Mouse (Mus musculus) gastrocnemius, postnatal 36 days (tissue): ENCODE results near the gene Rgs1. TPM values are rescaled to one million over a fixed set of nuclear protein-coding genes. Genes with fewer than 3 reads are reported as not detected.

Source experiments
- DNase-seq, 2 experiments: peaks; one replicate each; pipeline ENCODE4 v3.0.0; 2022
- intact Hi-C: fragments of 180-260 bp; cut with DNase I; formaldehyde crosslinking; loops from one replicate; pipeline ENCODE4 v1.15.1; 2025
- long read RNA-seq, 2 experiments: library from polyadenylated mRNA; stranded (forward); transcript quantifications; one replicate each; pipeline ENCODE4 v2.0.0; 2021
- total RNA-seq, 2 experiments: library from RNA; stranded (reverse); gene quantifications; 2 replicates each; pipeline ENCODE4 v1.2.3; 2021

Rgs1 gene
- total RNA-seq, result not detected
- long read RNA-seq, experiment 1, result 0 reads
- long read RNA-seq, experiment 2, result 0 reads

DNA sequence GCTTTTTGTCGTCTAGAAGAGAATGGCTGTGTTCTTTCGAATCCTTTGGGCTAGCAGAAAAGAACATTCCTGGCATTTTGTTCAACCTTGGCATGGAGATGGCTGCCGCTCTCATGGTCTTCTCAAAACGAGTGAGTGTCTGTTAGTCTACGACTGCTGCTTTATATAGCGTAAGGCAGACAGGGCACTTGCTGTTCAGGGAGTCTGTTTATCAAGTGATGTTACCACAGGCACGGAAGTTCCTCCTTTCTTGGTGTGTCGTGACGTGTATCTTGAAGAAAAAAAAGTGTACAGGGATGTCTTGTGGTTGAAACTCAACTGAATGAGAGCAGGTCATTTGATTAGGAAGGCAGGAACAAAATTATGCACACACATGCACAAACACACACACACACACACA, at the start of gene Rgs1:
Rgs1 (minus strand) TSS at position 320 of the 400 bp plus-strand sequence.
- intact Hi-C loops, result no loop called here
- no peak for DNase-seq

DNA sequence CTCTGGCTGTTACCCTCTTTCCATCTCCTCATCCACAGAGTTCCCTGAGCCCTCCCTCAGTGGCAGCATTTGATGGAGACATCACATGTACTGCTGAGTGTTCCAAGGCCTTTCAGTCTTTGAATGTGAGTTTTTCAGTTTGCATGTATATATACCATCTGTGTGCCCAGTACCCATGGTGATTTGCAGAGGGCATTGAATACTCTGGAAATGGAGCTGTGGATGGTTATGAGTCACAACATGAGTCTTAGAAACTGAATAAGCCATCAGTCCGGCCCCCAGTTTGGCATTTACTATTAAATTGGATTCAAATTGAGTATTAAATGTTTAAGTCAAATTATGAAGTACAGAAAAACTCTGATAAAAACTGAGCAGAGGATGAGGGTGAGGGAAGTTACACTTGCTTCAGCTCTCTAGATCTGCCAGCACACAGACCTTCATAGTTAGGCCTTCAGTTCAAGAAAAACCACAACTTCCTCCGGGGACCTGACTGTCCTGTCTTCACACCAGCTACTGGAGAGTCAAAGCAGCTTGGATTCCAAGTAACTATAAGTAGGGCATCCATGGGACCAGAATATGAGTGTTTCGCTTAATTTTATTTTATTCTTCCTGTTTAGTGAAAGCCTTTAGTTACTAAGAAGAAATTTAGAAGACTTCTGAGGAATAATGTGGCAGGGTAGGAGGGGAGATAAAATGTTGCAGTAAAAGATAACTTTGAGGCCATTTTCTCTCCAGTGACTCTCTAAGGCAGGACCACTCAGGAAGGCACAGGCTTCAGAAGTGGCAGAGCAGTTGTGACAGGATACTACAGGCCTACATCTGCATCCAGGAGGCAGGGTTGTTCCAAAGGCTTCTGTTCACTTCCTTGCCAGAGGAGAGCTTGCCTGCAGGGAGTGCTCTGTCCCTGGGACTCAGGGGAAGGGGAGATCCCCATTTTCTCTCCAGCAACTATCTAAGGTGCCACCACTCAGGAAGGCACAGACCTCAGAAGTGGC, 34.3 kb upstream of the Rgs1 start:
- DNase-seq, result no peak
- intact Hi-C loops, result no loop called here

DNA sequence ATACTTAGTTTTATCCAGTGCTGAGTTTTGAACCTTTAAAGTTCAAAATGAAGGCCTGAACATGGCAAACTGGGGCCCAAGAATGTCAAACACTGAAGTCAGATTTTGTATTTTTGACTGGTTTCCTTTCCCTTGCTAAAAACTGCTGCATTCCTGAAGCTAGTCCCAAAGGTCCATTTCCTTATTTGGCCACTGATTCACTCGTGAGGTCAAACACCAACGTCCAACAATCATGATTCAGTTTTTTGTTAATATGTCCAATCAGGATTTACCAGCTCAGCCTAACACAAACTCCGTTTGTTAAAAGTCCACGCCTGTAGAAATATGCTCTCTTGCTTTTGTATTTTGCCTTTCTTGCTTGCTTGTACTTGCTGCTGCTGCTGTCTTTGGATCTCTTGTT, 31.0 kb upstream of the Rgs1 start:
- intact Hi-C loops, result no loop called here
- no peak for DNase-seq

GRCm38 (mm10) chr1:144272991-144273390, 23.9 kb upstream of the Rgs1 start:
- DNase-seq, result no peak
- intact Hi-C loops, result no loop called here

- no peak for DNase-seq
- intact Hi-C loops, result no loop called here
These were observed 20.1 kb upstream of the Rgs1 start for GRCm38 (mm10) chr1:144269112-144269511.

GRCm38 (mm10) chr1:144267471-144268470, 18.7 kb upstream of the Rgs1 start:
- intact Hi-C loops, result no loop called here
- DNase-seq, result no peak

- intact Hi-C loops, result no loop called here
These were observed 15.0 kb upstream of the Rgs1 start for GRCm38 (mm10) chr1:144264000-144264399.

DNA sequence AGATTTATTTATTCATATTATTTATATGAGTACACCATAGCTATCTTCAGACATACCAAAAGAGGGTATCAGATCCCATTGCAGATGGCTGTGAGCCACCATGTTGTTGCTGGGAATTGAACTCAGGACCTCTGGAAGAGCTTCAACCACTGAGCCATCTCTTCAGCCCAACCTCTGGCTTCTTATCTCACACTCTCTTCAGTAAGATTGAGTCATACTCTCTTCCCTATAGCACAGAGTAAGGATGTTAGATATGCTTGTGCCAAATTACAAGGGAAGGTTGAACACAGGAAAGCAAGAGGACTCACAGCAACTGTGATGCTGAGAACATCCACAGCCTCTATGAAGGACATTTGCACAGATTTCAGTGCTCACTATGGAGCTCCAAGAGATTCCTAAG, 13.0 kb upstream of the Rgs1 start:
- intact Hi-C loops, result no loop called here
- no peak for DNase-seq

More at GRCm38 (mm10) chr1:144264000-144264399, 15.0 kb upstream of the Rgs1 start:
- no peak for DNase-seq

DNA sequence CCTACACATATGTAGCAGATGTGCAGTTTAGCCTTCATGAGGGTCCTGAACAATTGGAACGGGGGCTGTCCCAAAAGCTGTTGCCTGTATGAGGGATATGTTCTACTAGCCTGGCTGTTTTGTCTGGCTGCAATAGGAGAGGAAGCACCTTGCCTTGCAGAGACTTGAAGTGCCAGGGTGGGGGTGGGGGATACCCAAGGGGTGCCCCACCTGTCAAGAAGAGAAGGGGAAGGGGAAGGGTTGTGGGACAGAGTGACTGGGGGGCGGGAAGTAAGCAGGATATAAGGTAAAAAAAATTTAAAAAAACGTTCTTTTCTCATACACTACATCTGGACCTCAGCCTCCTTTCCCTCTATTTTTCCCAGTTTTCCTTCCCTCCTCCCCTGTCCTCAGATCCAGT, 9.7 kb upstream of the Rgs1 start:
- DNase-seq, result no peak
- intact Hi-C loops, result no loop called here

DNA sequence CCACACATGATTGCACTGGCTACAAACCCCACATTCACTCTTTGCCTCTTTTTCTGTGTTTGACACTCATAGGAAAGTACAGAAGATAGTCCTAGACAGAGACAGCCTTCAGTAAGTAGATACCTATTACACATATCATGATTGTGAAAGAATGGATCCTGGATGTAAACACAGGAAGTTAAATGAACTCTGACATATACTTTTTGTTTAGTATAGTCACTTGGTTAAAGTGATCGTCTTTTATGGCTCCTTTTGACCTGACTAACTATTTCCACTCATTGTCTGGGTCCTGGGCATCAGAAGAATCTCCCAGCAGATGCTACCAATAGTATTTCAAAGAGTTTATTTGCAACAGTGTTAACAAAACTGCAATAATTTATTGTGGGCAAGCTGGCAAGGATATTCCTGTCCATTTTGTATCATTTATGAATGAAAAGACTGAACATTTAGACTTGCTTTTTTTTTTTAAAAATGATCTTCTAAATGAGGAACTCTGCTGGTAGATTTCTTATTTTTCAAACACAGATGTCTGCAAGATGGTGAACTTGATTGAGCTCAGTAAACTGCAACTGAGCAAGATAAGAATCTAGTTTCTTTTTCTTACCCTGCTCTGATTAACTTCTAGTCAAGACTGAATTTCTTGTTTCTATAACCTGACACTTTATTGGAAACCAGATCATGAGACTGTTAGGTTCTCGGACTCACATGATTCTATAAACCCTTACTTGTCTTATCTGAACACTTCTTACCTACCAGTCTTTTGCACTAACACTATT, 7.7 kb upstream of the Rgs1 start:
- DNase-seq, result no peak

GRCm38 (mm10) chr1:144248206-144248605, 836 bp downstream of the Rgs1 start:
- intact Hi-C loops, result no loop called here
- DNase-seq, result no peak

More for the DNA sequence above, 7.7 kb upstream of the Rgs1 start:
- intact Hi-C loops, result no loop called here

- intact Hi-C loops, result no loop called here
- DNase-seq, result no peak
These were observed 1.7 kb downstream of the Rgs1 start for GRCm38 (mm10) chr1:144247382-144247781.

GRCm38 (mm10) chr1:144243511-144243910, 5.5 kb downstream of the Rgs1 start:
- DNase-seq, result no peak
- intact Hi-C loops, result no loop called here

DNA sequence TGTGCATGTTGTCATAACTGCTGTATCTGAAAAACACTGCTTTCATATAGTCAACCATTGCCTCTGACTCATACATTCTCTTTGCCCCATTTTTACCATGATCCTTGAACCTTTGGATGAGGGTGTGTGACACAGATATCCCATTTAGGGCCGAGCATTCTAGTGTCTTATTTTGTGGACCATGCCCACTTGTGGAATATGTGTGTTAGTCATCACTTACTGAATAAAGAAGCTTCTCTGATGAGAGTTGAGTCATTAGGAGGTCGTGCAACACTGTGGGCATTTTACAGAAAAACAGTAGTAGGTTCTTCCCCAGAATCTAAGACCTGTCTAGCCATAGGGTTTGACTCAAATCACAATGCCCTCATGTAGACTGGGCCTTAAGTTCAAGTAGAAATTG, 9.8 kb downstream of the Rgs1 start:
- intact Hi-C loops, result no loop called here
- DNase-seq, result no peak

GRCm38 (mm10) chr1:144215230-144215629, 33.8 kb downstream of the Rgs1 start:
- intact Hi-C loops, result no loop called here
- no peak for DNase-seq

- intact Hi-C loops, result no loop called here
- DNase-seq, result no peak
These were observed 38.1 kb downstream of the Rgs1 start for GRCm38 (mm10) chr1:144210912-144211311.

DNA sequence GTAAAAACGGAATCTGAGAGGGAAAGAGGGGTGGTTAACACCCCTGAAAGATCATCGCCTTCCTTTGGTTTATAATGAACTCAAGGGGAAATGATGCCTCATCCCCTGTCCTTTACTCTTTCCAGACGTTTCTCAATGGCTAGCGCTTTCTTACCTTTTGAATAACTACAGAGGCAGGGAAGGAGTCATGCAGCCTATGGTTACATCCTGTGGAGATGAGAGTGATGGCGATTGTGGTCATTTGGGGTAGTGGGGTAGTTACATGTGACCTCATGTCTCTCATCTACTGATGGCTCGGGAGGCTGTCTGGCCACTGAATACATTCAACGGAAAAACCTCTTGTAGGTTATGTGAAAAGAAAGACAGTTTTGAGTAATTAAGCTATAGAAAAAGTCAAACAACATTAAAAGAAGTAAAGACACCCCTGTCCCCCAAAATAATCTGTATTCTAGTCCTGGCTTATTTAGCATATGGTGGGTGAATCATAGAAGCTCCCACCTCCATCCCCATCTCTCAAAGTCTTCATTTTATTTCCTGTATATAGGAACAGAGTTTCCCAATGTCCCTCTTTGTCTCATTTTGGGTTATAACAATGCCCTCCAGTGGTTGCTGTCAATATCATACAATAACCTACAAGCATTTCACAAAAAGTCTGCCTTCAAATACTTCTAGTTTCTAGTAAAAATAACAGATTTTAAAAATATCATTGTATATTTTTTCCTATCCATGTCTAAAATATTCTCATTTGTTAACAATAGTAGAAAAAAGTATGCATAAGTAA, 42.6 kb downstream of the Rgs1 start:
- DNase-seq, result no peak
- intact Hi-C loops, result loop anchor here (10.0 kb wide), 1 partner anchor 148 kb away; no protein-coding TSS in a partner anchor

GRCm38 (mm10) chr1:144204766-144205165, 44.3 kb downstream of the Rgs1 start:
- intact Hi-C loops, result loop anchor here (5.0 to 10.0 kb wide), 2 partner anchors 150 to 173 kb away; no protein-coding TSS in a partner anchor
- no peak for DNase-seq

DNA sequence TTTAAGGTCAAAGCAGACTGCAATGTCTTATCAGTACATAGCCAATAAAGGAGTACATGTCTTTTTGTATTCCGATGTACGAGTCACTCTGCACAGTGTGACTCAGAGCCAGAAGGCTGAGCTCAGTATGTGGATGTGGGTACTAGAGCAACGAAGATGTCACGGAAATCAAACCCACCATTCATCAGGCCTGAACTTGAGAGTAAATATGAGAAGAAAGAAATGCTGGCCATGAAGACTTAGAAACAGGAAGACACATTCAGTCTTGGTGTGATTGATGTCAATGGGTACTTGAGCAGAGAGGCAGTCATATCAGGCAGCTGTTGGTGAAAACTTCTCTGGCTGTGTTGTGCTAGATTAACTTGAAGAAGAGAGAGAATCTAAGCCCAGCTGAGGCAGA, 46.1 kb downstream of the Rgs1 start:
- intact Hi-C loops, result loop anchor here (5.0 to 10.0 kb wide), 2 partner anchors 152 to 174 kb away; no protein-coding TSS in a partner anchor
- no peak for DNase-seq
